Mouse (Mus musculus) CD4-positive, CD25-positive, alpha-beta regulatory T cell (primary cell): ENCODE data around the gene Dab2ip. TPM values are rescaled to one million over a fixed set of nuclear protein-coding genes. Genes with fewer than 3 reads are reported as not detected.

Experiments used
- polyA plus RNA-seq: library from polyadenylated mRNA; unstranded; fragments of 100-300 nt; shearing (Covaris generic); gene quantifications from one replicate; pipeline ENCODE4 v1.2.1, GENCODE M21; 2017

The Dab2ip gene
- 0.54 TPM for polyA plus RNA-seq

GRCm38 (mm10) chr2:35557911-35558825 is at the start of gene Dab2ip:
Gene Dab2ip (plus strand): TSS chr2:35558266.

Other genes starting within 250 kb of the Dab2ip start
- 2.0 TPM for gene Stom, start 221.3 kb upstream of the Dab2ip start, polyA plus RNA-seq
- gene 4930568D16Rik, start 190.5 kb upstream of the Dab2ip start, polyA plus RNA-seq = not detected
- not detected for gene 4930402F06Rik, start 161.1 kb upstream of the Dab2ip start, polyA plus RNA-seq
- 21.2 TPM for gene Ggta1, start 95.0 kb upstream of the Dab2ip start, polyA plus RNA-seq